Mouse (Mus musculus) hindbrain, embryonic 14.5 days (tissue): ENCODE measurements around the gene Cnih4. TPM values are rescaled to one million over a fixed set of nuclear protein-coding genes. Genes with fewer than 3 reads are reported as not detected.
A peak's percentile ranks its signal among the peaks of the same experiment; 100 is the strongest.

Experiments
- ATAC-seq: fragments of 200-750 bp; cut with Nextera tagmentation; 2 replicates; pipeline ENCODE4 v1.8.0; 2017; ENCODE audit warnings: moderate number of reproducible peaks, mild to moderate bottlenecking, moderate TSS enrichment, moderate library complexity; ENCODE audit not compliant: low FRiP score
- DNase-seq: peaks from one replicate; pipeline ENCODE4 v3.0.0-alpha.2; 2015; ENCODE audit warnings: low spot score
- H3K27ac ChIP-seq: fragments of 300-500 bp; sonication (generic); 2 replicates; pipeline ENCODE4 v1.5.1; 2014; ENCODE audit warnings: mild to moderate bottlenecking, moderate library complexity
- H3K27me3 ChIP-seq: fragments of 300-500 bp; sonication (generic); 2 replicates; pipeline ENCODE4 v1.6.1; 2014; ENCODE audit warnings: mild to moderate bottlenecking, low read length, mixed read lengths; ENCODE audit not compliant: control insufficient read depth, insufficient read depth
- H3K36me3 ChIP-seq: fragments of 300-500 bp; sonication (generic); replicated peaks from 2 replicates; pipeline ENCODE4 v1.6.1; 2014; ENCODE audit not compliant: control insufficient read depth, insufficient read depth
- H3K4me1 ChIP-seq: fragments of 300-500 bp; sonication (generic); replicated peaks from 2 replicates; pipeline ENCODE4 v1.6.1; 2014; ENCODE audit warnings: antibody characterized with exemption, low read length, mixed read lengths; ENCODE audit not compliant: control insufficient read depth, insufficient read depth
- H3K4me2 ChIP-seq: fragments of 300-500 bp; sonication (generic); replicated peaks from 2 replicates; pipeline ENCODE4 v1.6.1; 2014; ENCODE audit warnings: mild to moderate bottlenecking, moderate library complexity
- H3K4me3 ChIP-seq: fragments of 300-500 bp; sonication (generic); replicated peaks from 2 replicates; pipeline ENCODE4 v1.5.1; 2014; ENCODE audit warnings: mild to moderate bottlenecking, low read length
- H3K9ac ChIP-seq: fragments of 300-500 bp; sonication (generic); 2 replicates; pipeline ENCODE4 v1.6.1; 2014
- H3K9me3 ChIP-seq: fragments of 300-500 bp; sonication (generic); 2 replicates; pipeline ENCODE4 v1.6.1; 2016; ENCODE audit warnings: low read length; ENCODE audit not compliant: control insufficient read depth
- WGBS: fragments of 180-500 bp; shearing (Covaris S2); extraction: QIAGEN DNeasy Blood & Tissue Kit; methylation state at CpG from one replicate; pipeline ENCODE4 v1.1.7; 2014; 5-methylcytosine and 5-hydroxymethylcytosine counted together
- polyA plus RNA-seq: library from polyadenylated mRNA; unstranded; fragments of >200 nt; fragmentation: Nextera tagmentation; extraction: Ambion mirVana; gene quantifications from 2 replicates; pipeline ENCODE4 v1.2.1, GENCODE M21; 2014

Gene Cnih4
- polyA plus RNA-seq, 1 experiment from 2014 or later: 53.6 TPM

DNA sequence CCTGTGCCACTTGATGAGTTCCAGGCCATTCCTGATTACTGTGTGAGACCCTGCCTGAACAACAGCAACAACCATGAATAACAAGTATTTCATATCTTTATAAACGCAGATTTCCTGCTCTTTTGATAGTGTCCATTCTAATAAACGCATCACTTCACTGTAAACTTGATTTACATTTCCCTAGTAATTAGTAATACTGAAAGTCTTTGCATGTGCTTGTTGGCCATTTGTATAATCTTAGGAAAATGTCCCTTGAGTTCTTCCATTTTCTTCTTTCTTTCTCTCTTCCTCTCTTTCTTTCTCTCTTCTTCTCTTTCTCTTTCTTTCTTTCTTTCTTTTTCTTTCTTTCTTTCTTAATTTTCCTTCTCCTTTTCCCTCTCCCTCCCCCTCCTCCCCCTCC lies 1.7 kb downstream of the Cnih4 start:
- DNase-seq (no peak), ATAC-seq (no peak)
- Histone ChIP-seq H3K9me3 (no peaks in the 10 kb centered on the region), H3K4me3 (no peak overlapping the region), H3K9ac (no peak overlapping the region), H3K27me3 (no peaks in the 10 kb centered on the region), H3K4me2 (no peak overlapping the region), H3K4me1 (peaks cover 22% of the 10 kb centered on the region), H3K36me3 (peaks cover 8% of the 10 kb centered on the region; the same call in 1 of the 2 replicates), H3K27ac (no peak overlapping the region)
- WGBS: 89% methylated on average over 2 of the region's 2 CpGs

DNA sequence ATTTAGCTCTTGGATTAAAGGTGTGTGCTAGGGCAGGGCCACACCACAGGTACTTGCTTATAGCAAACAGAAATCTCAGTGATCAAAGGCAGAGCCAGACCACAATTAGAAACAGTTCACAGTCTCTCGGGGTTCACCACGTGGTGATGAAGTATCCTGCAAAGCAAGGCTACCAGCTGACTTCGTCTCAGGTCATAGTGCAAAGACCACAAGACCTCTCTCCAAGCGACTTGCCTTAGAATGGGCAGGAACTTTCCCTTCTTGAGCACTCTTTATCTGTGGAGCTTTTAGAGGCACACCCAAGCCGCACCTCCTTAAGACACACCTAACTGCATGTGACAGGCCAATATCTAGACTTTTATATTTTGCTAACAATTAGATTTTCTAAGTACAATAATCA lies 4.0 kb downstream of the Cnih4 start:
- Histone ChIP-seq H3K9me3 (no peaks in the 10 kb centered on the region), H3K27ac (no peak overlapping the region), H3K4me3 (no peak overlapping the region), H3K27me3 (no peaks in the 10 kb centered on the region), H3K36me3 (no peaks in the 10 kb centered on the region), H3K9ac (no peak overlapping the region), H3K4me1 (peaks cover 28% of the 10 kb centered on the region), H3K4me2 (no peak overlapping the region)
- DNase-seq (no peak), ATAC-seq (no peak)
- 75% methylated on average over 5 of the region's 5 CpGs for WGBS

- Histone ChIP-seq H3K4me2 (no peak overlapping the region), H3K9ac (no peak overlapping the region), H3K36me3 (peaks cover 5% of the 10 kb centered on the region; the same call in 1 of the 2 replicates), H3K27me3 (no peaks in the 10 kb centered on the region), H3K4me1 (peaks cover 28% of the 10 kb centered on the region), H3K9me3 (no peaks in the 10 kb centered on the region), H3K4me3 (no peak overlapping the region), H3K27ac (no peak overlapping the region)
- DNase-seq (no peak), ATAC-seq (no peak)
- WGBS: 86% methylated on average over 3 of the region's 3 CpGs
These were observed 5.0 kb downstream of the Cnih4 start for GRCm38 (mm10) chr1:181149373-181150017.

GRCm38 (mm10) chr1:181150431-181150826 lies 5.9 kb downstream of the Cnih4 start:
- peak overlapping the region; percentile 84; the same call in 1 of the 2 replicates for H3K4me3 ChIP-seq
- WGBS: 67% methylated on average over 3 of the region's 3 CpGs

DNA sequence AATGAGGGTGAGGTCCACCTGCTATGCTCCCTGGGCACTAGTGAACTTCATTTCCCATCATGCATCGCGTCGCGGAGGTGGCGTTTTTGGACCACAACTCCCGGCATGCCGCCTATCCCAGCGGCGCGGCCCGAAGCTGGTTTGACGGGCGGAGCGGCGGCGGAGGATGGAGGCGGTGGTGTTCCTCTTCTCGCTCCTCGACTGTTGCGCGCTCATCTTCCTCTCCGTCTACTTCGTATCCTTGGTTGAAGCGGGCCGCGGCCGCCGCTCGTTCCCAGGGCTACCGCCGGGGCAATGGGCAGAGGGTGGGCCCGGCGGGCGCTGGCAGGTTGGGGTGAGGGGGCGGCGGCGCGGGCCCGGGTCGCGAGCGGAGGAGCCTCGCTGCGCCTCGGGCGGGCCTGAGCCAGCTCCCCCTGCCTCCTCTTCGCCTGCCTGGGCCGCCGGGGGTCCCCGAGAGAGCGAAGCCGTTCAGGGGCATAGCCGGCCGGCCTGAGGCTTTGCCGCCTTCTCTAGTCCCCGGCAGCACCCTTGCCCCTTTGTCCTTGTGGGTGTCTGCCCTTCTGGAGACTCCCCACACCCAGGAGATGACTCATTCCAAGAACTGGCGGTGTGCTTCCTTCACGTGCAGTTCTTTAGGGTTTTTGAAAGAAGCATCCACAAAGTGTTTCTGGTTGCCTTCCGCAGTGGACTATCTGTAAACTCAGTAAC lies 6.5 kb downstream of the Cnih4 start:
- DNase-seq (peak; percentile 95), ATAC-seq (peak; percentile 90)
- H3K27me3 ChIP-seq: no peaks in the 10 kb centered on the region
- peak overlapping the region; percentile 84 for H3K4me3 ChIP-seq
- peaks cover 18% of the 10 kb centered on the region for H3K4me1 ChIP-seq
- H3K4me2 ChIP-seq: peak overlapping the region; percentile 77
- H3K36me3 ChIP-seq: peaks cover 13% of the 10 kb centered on the region
- peak overlapping the region; percentile 84 for H3K27ac ChIP-seq
- peak overlapping the region; percentile 92 for H3K9ac ChIP-seq
- H3K9me3 ChIP-seq: no peaks in the 10 kb centered on the region
- WGBS: under 1% methylated on average over 59 of the region's 59 CpGs

More at GRCm38 (mm10) chr1:181150431-181150826, 5.9 kb downstream of the Cnih4 start:
- ATAC-seq (peak; percentile 34; the same call in 1 of the 2 replicates), DNase-seq (no peak)
- Histone ChIP-seq H3K27me3 (no peaks in the 10 kb centered on the region), H3K4me1 (peaks cover 20% of the 10 kb centered on the region), H3K27ac (no peak overlapping the region), H3K36me3 (peaks cover 11% of the 10 kb centered on the region), H3K9me3 (no peaks in the 10 kb centered on the region), H3K9ac (no peak overlapping the region), H3K4me2 (no peak overlapping the region)

DNA sequence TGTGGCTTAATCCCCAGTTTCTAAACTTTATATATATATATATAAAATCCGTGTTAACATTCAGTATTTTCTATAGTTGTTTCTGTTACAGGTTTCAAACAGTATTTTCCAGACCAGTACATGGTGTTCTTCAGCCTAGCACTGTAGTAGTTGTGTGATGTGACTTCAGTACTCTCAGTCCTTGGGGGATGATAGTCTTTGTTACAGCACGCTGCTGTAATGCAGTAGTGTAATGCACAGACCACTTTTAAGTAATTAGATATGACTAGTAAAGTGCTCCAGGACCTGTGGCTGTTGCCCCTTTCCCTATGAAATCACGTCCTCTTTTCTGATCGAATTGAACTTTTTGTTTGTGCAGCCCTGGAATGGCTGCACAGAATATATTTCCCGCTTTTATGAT lies 7.0 kb downstream of the Cnih4 start:
- 44% methylated on average over 5 of the region's 5 CpGs for WGBS
- Histone ChIP-seq H3K27ac (peak overlapping the region; percentile 84; the same call in 1 of the 2 replicates), H3K4me1 (peaks cover 18% of the 10 kb centered on the region), H3K27me3 (no peaks in the 10 kb centered on the region), H3K4me2 (peak overlapping the region; percentile 77), H3K4me3 (peak overlapping the region; percentile 84), H3K9me3 (no peaks in the 10 kb centered on the region), H3K9ac (peak overlapping the region; percentile 92), H3K36me3 (peaks cover 17% of the 10 kb centered on the region)
- ATAC-seq: no peak
- no peak for DNase-seq

- Histone ChIP-seq H3K27me3 (no peaks in the 10 kb centered on the region), H3K9me3 (no peaks in the 10 kb centered on the region), H3K4me2 (no peak overlapping the region), H3K27ac (no peak overlapping the region), H3K4me3 (no peak overlapping the region), H3K4me1 (no peaks in the 10 kb centered on the region), H3K36me3 (peaks cover 70% of the 10 kb centered on the region), H3K9ac (no peak overlapping the region)
- DNase-seq (no peak), ATAC-seq (no peak)
- 80% methylated on average over 2 of the region's 2 CpGs for WGBS
These were observed 23.3 kb downstream of the Cnih4 start for GRCm38 (mm10) chr1:181167816-181168215.

- DNase-seq: no peak
- Histone ChIP-seq H3K9me3 (no peaks in the 10 kb centered on the region), H3K9ac (no peak overlapping the region), H3K4me3 (no peak overlapping the region), H3K27ac (no peak overlapping the region), H3K4me1 (no peaks in the 10 kb centered on the region), H3K4me2 (no peak overlapping the region), H3K36me3 (peaks cover 66% of the 10 kb centered on the region), H3K27me3 (no peaks in the 10 kb centered on the region)
- ATAC-seq: no peak
- WGBS: 81% methylated on average over 3 of the region's 3 CpGs
These were observed 23.9 kb downstream of the Cnih4 start for GRCm38 (mm10) chr1:181168377-181168776.

DNA sequence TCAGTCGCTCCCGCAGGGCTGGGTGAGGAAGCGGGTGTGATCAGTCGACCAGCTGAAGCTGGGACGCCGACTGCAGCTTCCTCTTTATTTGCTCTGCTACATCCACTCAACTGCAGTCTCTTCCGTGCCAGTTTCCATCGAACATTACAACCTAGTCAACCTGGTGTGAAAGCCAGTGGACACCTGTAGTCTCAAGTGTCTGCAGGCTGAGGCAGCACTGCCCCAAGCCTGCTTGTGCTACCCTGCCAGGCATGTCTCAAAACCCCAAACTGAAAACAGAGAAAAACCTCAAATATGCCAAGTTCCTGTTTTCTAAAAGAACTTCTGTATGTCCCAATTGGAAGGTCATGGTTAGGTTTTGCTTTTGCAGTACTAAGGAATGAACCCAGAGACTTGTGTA lies 25.7 kb downstream of the Cnih4 start:
- H3K36me3 ChIP-seq: peaks cover 59% of the 10 kb centered on the region
- 92% methylated on average over 8 of the region's 8 CpGs for WGBS

More for the DNA sequence above, 25.7 kb downstream of the Cnih4 start:
- no peaks in the 10 kb centered on the region for H3K27me3 ChIP-seq
- H3K4me2 ChIP-seq: no peak overlapping the region
- no peaks in the 10 kb centered on the region for H3K4me1 ChIP-seq
- no peaks in the 10 kb centered on the region for H3K9me3 ChIP-seq
- H3K27ac ChIP-seq: no peak overlapping the region
- DNase-seq (no peak), ATAC-seq (no peak)
- H3K9ac ChIP-seq: no peak overlapping the region
- no peak overlapping the region for H3K4me3 ChIP-seq
